Mouse (Mus musculus): ENCODE results near the gene Lmtk3. TPM values are rescaled to one million over a fixed set of nuclear protein-coding genes. Genes with fewer than 3 reads are reported as not detected.

Lmtk3 gene
- polyA plus RNA-seq (2015; fragmentation: Nextera tagmentation; extraction: Ambion mirVana): 19.6 and 26.7 TPM in 2 replicates

DNA sequence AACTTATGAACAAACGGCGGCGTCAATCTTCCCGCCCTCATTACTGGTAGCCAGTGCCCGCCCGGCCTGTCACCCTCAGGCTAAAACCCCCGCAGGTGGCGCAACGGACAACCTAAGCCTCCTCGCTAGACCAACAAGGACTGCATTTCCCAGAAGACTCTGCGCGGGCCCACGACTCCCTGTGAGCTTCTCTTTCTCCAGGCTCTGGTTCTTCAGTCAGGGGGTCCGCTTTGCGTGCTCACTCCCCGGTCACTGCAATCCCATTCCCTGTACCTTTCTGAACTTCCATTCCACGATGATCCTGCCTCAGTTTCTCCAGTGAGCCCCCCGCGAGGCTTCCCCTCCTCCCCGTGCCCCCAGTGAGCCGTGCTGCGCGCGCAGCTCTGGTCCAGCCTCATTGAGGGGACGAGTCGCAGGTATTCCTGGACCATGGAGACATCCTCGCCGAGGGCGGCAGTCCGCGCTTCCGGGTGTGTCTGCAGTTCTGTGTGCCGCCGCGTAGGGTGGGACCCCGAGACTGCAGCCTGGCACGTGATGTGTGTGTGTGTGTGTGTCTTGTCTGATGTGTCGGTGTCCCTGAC lies at the start of gene Lmtk3:
Lmtk3 (plus strand) TSS at position 228 of the 581 bp plus-strand sequence.
- under 1% methylated on average over 38 of the region's 38 CpGs for WGBS
- Histone ChIP-seq H3K4me1 (ENCODE audit: control insufficient read depth, insufficient read depth, low read length) (peaks cover 24% of the 10 kb centered on the region), H3K4me3 (ENCODE audit: low read depth, low read length) (peak within 1 kb of the TSS; percentile 78), H3K9me3 (replicated peaks; ENCODE audit: control insufficient read depth, low read length, poor library complexity, severe bottlenecking) (no peaks in the 10 kb centered on the region), H3K27ac (ENCODE audit: low read length) (peak within 1 kb of the TSS; percentile 99), H3K27me3 (ENCODE audit: control insufficient read depth, insufficient read depth, low read depth, low read length) (no peaks in the 10 kb centered on the region), H3K4me2 (ENCODE audit: low read length) (peak within 1 kb of the TSS; percentile 90), H3K36me3 (ENCODE audit: control insufficient read depth, insufficient read depth, low read length) (peaks cover 12% of the 10 kb centered on the region), H3K9ac (ENCODE audit: low read depth, low read length) (peak within 1 kb of the TSS; percentile 80)
- ATAC-seq: peak; percentile 62

DNA sequence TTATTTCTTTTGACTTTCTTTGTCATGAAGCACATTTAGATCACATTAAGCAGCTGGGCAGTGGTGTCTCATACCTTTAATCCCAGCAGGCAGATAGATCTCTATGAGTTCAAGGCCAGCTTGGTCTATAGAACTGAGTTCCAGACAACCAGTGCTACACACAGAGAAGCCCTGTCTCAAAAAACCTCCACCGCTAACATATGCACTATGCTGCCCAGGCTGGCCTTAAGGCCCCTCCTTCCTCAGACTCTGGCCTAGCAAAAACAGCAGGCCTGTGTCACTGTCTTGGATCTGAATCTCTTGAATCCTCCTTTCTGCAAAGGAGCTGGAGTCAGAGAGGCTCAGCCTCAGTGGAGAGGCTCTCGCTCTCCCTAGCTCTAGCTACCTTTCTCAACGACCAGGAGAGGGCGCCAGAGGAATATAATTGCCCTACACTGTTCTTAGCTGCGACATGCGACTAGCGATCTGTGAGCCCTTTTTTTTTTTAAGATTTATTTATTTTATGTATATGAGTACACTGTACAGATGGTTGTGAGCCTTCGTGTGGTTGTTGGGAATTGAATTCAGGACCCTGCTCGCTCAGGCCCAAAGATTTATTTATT lies 44.3 kb upstream of the Lmtk3 start:
- Histone ChIP-seq H3K36me3 (ENCODE audit: control insufficient read depth, insufficient read depth, low read length) (no peaks in the 10 kb centered on the region), H3K4me3 (ENCODE audit: low read depth, low read length) (no peak overlapping the region), H3K27ac (ENCODE audit: low read length) (no peak overlapping the region), H3K27me3 (ENCODE audit: control insufficient read depth, insufficient read depth, low read depth, low read length) (no peaks in the 10 kb centered on the region; the same call in 1 of the 2 replicates), H3K4me2 (ENCODE audit: low read length) (no peak overlapping the region), H3K9ac (ENCODE audit: low read depth, low read length) (no peak overlapping the region), H3K9me3 (replicated peaks; ENCODE audit: control insufficient read depth, low read length, poor library complexity, severe bottlenecking) (no peaks in the 10 kb centered on the region), H3K4me1 (ENCODE audit: control insufficient read depth, insufficient read depth, low read length) (no peaks in the 10 kb centered on the region)
- peak; percentile 92 for ATAC-seq
- 5% methylated on average over 9 of the region's 9 CpGs for WGBS

DNA sequence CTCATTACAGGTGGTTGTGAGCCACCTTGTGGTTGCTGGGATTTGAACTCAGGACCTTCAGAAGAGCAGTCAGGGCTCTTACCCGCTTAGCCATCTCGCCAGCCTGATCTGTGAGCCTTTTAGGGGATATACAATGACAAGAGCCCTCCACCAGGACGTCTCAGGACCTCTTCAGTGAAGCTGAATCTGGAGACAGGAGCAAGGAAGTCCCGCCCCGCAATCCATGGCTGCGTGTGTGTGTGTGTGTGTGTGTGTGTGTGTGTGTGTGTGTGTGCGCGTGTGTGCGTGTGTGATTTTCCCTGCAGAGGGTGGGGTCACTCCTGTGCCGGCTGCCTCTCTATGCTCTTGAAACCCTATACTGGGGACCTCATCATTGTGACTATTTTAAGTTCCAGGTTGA lies 43.7 kb upstream of the Lmtk3 start:
- no peaks in the 10 kb centered on the region for H3K36me3 ChIP-seq (ENCODE audit: control insufficient read depth, insufficient read depth, low read length)
- H3K27ac ChIP-seq (ENCODE audit: low read length): no peak overlapping the region
- no peaks in the 10 kb centered on the region for H3K4me1 ChIP-seq (ENCODE audit: control insufficient read depth, insufficient read depth, low read length)
- no peak overlapping the region for H3K4me3 ChIP-seq (ENCODE audit: low read depth, low read length)
- no peaks in the 10 kb centered on the region for H3K9me3 ChIP-seq (replicated peaks; ENCODE audit: control insufficient read depth, low read length, poor library complexity, severe bottlenecking)
- H3K27me3 ChIP-seq (ENCODE audit: control insufficient read depth, insufficient read depth, low read depth, low read length): no peaks in the 10 kb centered on the region; the same call in 1 of the 2 replicates
- no peak for ATAC-seq
- no peak overlapping the region for H3K9ac ChIP-seq (ENCODE audit: low read depth, low read length)
- H3K4me2 ChIP-seq (ENCODE audit: low read length): no peak overlapping the region
- WGBS: 63% methylated on average over 10 of the region's 10 CpGs

DNA sequence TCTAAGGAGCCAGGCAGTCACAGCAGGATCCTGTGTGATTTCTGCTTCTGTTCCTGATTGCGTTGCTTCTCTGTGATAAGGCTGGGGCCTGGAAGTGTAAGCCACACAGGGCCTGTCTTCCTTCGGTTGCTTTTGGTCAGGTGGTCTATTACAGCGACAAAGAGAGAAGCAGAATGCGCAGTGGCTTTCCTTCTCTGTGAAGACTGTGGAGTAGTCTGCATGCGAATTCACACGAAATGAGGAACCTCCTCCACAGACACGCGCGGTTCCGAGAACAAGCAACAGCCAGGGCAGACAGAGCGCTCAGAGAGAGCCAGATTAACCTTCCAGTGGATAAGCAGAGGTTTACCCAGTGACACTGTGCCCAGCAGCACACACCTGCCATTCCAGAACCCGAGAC lies 42.2 kb upstream of the Lmtk3 start:
- WGBS: 84% methylated on average over 12 of the region's 12 CpGs
- H3K9ac ChIP-seq (ENCODE audit: low read depth, low read length): no peak overlapping the region

DNA sequence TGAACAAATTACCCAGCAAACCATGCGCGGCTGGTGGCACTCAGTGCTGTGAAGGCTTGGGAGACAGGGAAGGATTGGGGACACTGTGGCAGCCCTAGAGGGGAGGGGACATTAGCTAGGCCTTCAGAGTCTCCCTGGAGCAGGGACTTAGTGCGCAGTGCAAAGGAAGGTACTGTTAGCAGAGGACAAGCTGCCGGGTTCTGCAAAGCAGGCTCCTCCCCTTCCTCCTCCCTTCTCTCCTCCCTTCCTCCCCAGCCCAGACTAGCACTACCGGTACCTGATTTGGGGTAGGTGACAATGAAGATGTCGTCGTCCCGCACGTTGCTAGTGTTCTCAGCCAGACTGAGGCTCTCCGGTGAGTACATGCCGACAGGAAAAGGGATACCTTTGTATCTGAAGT lies 41.8 kb upstream of the Lmtk3 start:
- WGBS: 34% methylated on average over 11 of the region's 11 CpGs
- 0 out of 2 replicates have a peak, but pooled peaks have one; percentile 14 for ATAC-seq
- no peaks in the 10 kb centered on the region for H3K36me3 ChIP-seq (ENCODE audit: control insufficient read depth, insufficient read depth, low read length)
- no peak overlapping the region for H3K27ac ChIP-seq (ENCODE audit: low read length)
- no peaks in the 10 kb centered on the region for H3K4me1 ChIP-seq (ENCODE audit: control insufficient read depth, insufficient read depth, low read length)
- peak overlapping the region; percentile 7; the same call in 1 of the 2 replicates for H3K9ac ChIP-seq (ENCODE audit: low read depth, low read length)
- H3K4me2 ChIP-seq (ENCODE audit: low read length): peak overlapping the region; percentile 26
- no peaks in the 10 kb centered on the region; the same call in 1 of the 2 replicates for H3K27me3 ChIP-seq (ENCODE audit: control insufficient read depth, insufficient read depth, low read depth, low read length)
- no peaks in the 10 kb centered on the region for H3K9me3 ChIP-seq (replicated peaks; ENCODE audit: control insufficient read depth, low read length, poor library complexity, severe bottlenecking)
- no peak overlapping the region for H3K4me3 ChIP-seq (ENCODE audit: low read depth, low read length)

More for the DNA sequence above, 42.2 kb upstream of the Lmtk3 start:
- Histone ChIP-seq H3K27me3 (ENCODE audit: control insufficient read depth, insufficient read depth, low read depth, low read length) (no peaks in the 10 kb centered on the region; the same call in 1 of the 2 replicates), H3K36me3 (ENCODE audit: control insufficient read depth, insufficient read depth, low read length) (no peaks in the 10 kb centered on the region), H3K27ac (ENCODE audit: low read length) (no peak overlapping the region), H3K4me2 (ENCODE audit: low read length) (0 out of 2 replicates have a peak overlapping the region, but pooled peaks have one; percentile 26), H3K9me3 (replicated peaks; ENCODE audit: control insufficient read depth, low read length, poor library complexity, severe bottlenecking) (no peaks in the 10 kb centered on the region), H3K4me3 (ENCODE audit: low read depth, low read length) (no peak overlapping the region), H3K4me1 (ENCODE audit: control insufficient read depth, insufficient read depth, low read length) (no peaks in the 10 kb centered on the region)
- ATAC-seq: no peak

DNA sequence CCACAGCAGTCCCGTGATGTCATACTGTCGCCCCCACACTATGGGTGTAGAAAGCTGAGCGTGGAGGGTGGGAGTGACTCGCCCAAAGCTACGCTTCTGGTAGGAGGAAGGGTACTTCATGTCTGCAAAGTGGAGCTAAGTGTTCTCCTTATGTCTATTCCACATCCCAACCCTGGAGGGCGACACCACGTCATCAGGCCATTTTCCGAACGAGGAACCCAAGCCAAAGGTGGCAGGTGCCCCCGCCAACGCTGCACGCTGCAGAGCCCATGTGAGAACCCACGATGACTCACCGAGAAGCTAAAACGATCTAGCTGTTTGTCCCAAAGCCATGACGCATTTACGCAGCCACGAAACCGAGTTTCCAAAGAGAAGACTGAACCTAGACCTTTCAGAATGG lies 41.2 kb upstream of the Lmtk3 start:
- H3K27me3 ChIP-seq (ENCODE audit: control insufficient read depth, insufficient read depth, low read depth, low read length): no peaks in the 10 kb centered on the region; the same call in 1 of the 2 replicates
- no peak overlapping the region for H3K27ac ChIP-seq (ENCODE audit: low read length)
- H3K36me3 ChIP-seq (ENCODE audit: control insufficient read depth, insufficient read depth, low read length): no peaks in the 10 kb centered on the region
- H3K9ac ChIP-seq (ENCODE audit: low read depth, low read length): no peak overlapping the region
- H3K4me2 ChIP-seq (ENCODE audit: low read length): peak overlapping the region; percentile 26
- H3K4me3 ChIP-seq (ENCODE audit: low read depth, low read length): no peak overlapping the region
- no peaks in the 10 kb centered on the region for H3K9me3 ChIP-seq (replicated peaks; ENCODE audit: control insufficient read depth, low read length, poor library complexity, severe bottlenecking)
- 36% methylated on average over 19 of the region's 19 CpGs for WGBS
- ATAC-seq: no peak
- H3K4me1 ChIP-seq (ENCODE audit: control insufficient read depth, insufficient read depth, low read length): no peaks in the 10 kb centered on the region

DNA sequence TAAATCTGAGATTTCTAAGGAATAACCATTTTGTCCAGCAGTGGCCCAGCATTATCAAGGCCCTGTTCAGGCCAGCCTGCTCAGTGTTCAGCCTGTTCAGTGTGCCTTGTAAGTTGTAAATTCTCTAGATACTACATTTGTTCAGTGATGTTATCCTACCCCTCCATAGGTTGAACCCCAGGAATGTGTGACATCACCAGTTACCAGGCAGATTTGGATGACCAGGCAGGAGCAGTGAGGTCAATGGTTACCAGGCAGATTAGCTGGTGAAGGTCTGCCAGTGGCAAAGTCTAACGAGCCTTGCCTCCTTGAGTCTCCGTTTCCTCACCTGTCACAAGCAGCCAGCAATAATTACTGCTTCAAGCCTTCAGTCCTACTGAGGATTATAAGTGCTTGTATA lies 39.2 kb upstream of the Lmtk3 start:
- 46% methylated on average over 2 of the region's 2 CpGs for WGBS
- H3K27ac ChIP-seq (ENCODE audit: low read length): no peak overlapping the region
- H3K9me3 ChIP-seq (replicated peaks; ENCODE audit: control insufficient read depth, low read length, poor library complexity, severe bottlenecking): no peaks in the 10 kb centered on the region
- H3K4me3 ChIP-seq (ENCODE audit: low read depth, low read length): no peak overlapping the region
- no peak for ATAC-seq
- no peak overlapping the region for H3K9ac ChIP-seq (ENCODE audit: low read depth, low read length)
- peaks cover under 1% of the 10 kb centered on the region; the same call in 1 of the 2 replicates for H3K4me1 ChIP-seq (ENCODE audit: control insufficient read depth, insufficient read depth, low read length)
- H3K36me3 ChIP-seq (ENCODE audit: control insufficient read depth, insufficient read depth, low read length): no peaks in the 10 kb centered on the region
- H3K27me3 ChIP-seq (ENCODE audit: control insufficient read depth, insufficient read depth, low read depth, low read length): no peaks in the 10 kb centered on the region; the same call in 1 of the 2 replicates
- H3K4me2 ChIP-seq (ENCODE audit: low read length): no peak overlapping the region

DNA sequence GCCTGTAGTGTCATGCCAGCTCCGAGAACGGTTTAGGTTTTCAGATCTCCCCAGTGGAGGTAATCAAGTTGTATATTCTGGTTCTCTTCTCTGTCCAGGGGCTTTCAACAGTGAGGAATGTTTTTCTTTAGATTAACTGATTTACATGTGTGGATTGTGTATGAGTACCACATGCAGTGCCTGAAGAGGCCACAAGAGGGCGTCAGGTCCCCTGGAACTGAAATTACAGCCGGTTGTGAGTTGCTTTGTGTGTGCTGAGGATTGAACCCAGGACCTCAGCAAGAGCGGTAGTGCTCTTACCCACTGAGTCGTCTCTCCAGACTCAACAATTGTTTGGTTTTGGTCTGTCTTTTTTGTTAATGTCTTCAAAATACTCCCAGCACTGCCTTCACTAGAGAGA lies 37.0 kb upstream of the Lmtk3 start:
- no peak overlapping the region for H3K4me3 ChIP-seq (ENCODE audit: low read depth, low read length)
- peaks cover 3% of the 10 kb centered on the region; the same call in 1 of the 2 replicates for H3K4me1 ChIP-seq (ENCODE audit: control insufficient read depth, insufficient read depth, low read length)
- no peak overlapping the region for H3K4me2 ChIP-seq (ENCODE audit: low read length)
- ATAC-seq: no peak
- no peak overlapping the region for H3K9ac ChIP-seq (ENCODE audit: low read depth, low read length)
- H3K27ac ChIP-seq (ENCODE audit: low read length): no peak overlapping the region
- no peaks in the 10 kb centered on the region; the same call in 1 of the 2 replicates for H3K27me3 ChIP-seq (ENCODE audit: control insufficient read depth, insufficient read depth, low read depth, low read length)
- no peaks in the 10 kb centered on the region for H3K9me3 ChIP-seq (replicated peaks; ENCODE audit: control insufficient read depth, low read length, poor library complexity, severe bottlenecking)
- WGBS: 73% methylated on average over 6 of the region's 6 CpGs
- H3K36me3 ChIP-seq (ENCODE audit: control insufficient read depth, insufficient read depth, low read length): no peaks in the 10 kb centered on the region

DNA sequence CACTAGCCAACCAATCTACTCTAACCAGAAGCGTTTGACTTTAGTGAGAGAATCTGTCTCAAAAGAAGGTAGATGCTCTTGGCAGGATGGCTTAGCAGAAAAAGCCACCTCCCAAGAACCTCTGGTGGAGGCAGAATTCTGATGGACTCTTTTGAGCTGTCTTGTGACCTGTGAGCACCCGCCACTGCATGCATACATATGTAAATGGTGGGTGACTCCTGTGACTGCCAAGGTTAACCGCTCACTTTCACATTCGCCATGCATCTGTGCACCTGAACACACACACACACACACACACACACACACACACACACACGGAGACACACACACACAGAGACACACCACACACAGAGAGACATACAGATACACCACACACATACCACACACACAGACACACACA lies 36.1 kb upstream of the Lmtk3 start:
- no peaks in the 10 kb centered on the region for H3K27me3 ChIP-seq (ENCODE audit: control insufficient read depth, insufficient read depth, low read depth, low read length)
- no peak for ATAC-seq

More for the DNA sequence above, 36.1 kb upstream of the Lmtk3 start:
- WGBS: 79% methylated on average over 5 of the region's 5 CpGs
- Histone ChIP-seq H3K36me3 (ENCODE audit: control insufficient read depth, insufficient read depth, low read length) (no peaks in the 10 kb centered on the region), H3K9ac (ENCODE audit: low read depth, low read length) (no peak overlapping the region), H3K4me1 (ENCODE audit: control insufficient read depth, insufficient read depth, low read length) (peaks cover 3% of the 10 kb centered on the region; the same call in 1 of the 2 replicates), H3K4me3 (ENCODE audit: low read depth, low read length) (no peak overlapping the region), H3K4me2 (ENCODE audit: low read length) (no peak overlapping the region), H3K9me3 (replicated peaks; ENCODE audit: control insufficient read depth, low read length, poor library complexity, severe bottlenecking) (no peaks in the 10 kb centered on the region), H3K27ac (ENCODE audit: low read length) (no peak overlapping the region)

All from midbrain, embryonic 16.5 days (tissue).